Mouse (Mus musculus): ENCODE measurements around the gene Gpr146. TPM values are rescaled to one million over a fixed set of nuclear protein-coding genes. Genes with fewer than 3 reads are reported as not detected.

The Gpr146 gene
- total RNA-seq, 1 experiment from 2014 or later, result 5.4 TPM

DNA sequence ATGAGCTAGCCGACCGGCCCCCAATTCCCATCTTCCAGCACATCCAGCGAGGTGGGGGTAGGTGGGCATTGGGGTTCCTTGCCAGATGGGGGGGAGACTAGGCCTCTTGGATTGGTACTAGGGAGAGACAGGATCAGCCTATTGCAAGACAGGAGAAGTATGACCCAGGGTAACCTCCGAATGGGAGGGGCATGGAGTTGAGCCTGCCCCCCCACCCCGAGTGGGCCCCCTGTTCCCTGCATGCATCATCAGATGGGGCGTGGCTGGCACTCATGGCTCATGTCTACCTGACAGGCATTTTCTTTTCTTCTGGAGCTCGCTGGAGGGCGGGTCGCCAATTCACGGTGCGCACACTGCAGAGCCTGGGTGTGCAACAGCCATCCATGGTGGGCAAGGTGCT lies 23.6 kb upstream of the Gpr146 start:
- no peak for ATAC-seq (replicated peaks; ENCODE audit: low read depth, poor library complexity, severe bottlenecking)

DNA sequence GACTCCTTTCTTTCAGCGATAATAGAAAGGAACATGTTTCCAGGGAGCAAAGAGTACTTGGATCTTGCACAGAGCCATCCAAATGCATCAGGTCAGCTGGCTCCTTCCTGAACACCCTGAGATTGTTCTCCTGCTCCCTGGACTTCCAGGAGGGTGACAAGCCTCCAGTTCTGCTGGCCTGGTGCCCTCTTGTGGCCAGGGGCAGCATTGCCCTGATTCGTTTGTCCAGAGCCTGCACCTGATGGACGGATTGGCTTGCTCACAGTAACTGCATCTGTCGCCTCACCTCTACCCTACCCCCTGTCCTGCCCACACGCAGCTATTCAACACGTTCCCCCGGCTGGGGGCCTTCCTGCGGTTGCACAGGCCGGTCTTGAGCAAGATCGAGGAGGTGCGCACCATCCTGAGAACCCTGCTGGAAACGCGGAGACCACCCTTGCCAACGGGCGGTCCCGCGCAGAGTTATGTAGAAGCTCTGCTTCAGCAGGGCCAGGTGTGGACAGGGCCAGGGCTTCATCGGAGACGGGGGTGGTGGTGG lies 22.2 kb upstream of the Gpr146 start:
- peak; percentile 70 for ATAC-seq (replicated peaks; ENCODE audit: low read depth, poor library complexity, severe bottlenecking)

DNA sequence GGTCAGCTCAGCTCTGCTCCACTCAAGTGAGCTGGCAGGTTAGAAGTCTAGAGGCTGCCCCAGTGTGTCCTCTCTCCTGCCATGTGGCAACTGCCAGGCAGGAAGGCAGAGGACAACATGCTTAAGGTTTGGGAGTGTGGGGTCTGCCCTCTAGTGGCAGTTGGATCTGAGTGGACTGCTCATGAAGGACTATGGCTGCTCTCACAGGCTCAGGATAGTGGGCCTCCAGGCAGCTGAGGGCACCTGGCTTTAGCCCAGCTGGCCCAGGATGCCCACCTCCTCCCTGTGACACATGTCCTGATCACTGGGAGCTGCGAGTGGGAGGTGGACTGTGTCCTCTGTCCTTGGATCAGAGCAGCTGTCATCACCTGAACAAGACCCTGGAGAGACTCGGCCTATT lies 18.8 kb upstream of the Gpr146 start:
- peak; percentile 72 for ATAC-seq (replicated peaks; ENCODE audit: low read depth, poor library complexity, severe bottlenecking)

GRCm38 (mm10) chr5:139359244-139359643 lies 18.3 kb upstream of the Gpr146 start:
- no peak for ATAC-seq (replicated peaks; ENCODE audit: low read depth, poor library complexity, severe bottlenecking)

DNA sequence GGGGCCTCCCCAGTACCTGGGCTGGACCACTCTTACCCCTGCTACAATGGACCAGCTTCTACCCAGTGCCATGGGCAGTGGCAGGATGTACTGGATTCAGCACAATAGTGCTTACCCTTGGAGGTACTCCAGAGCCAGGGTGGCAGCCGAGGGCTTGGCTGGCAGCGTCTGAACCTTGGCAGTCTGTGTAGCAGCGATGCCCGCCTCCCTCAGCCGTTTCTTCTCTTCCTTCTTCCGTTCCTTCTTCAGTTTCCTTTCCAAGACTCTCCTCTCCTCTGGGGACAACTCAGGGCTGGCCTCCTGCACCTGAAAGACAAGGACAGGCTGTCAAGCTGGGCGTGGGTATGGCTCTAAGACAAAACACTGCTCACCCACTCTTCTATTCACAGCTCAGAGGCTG lies 13.6 kb upstream of the Gpr146 start:
- ATAC-seq (replicated peaks; ENCODE audit: low read depth, poor library complexity, severe bottlenecking), result no peak

DNA sequence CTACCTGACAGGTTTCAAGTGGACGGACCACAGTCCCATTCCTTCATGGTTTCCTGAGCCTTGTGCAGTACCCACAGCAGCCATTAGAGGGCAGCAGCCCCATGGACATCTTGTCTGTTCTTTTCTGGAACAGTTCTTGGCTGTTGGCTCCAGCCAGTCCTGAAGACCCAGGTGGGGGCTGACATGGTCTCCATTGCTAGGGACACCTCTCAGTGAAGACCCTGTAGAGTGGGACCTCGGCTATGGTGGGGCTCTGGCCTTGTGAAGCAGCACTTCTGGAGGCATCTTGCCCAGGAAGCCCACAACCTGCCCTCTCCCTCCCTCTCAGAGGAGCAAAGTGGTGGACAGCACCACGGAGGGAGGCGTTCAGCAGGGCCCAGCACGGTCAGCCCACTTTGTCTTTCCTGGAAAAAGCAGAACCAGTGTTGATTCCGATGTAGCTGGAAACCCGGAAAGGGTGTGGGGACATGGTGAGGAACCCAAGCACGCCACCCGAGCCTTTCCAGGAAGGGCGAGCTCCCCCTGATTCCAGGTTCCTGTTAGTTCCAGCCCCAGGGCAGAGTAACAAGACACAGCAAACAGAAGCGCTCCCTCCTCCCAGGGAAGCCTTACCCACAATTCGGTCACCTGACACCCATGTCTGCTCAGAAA lies 13.1 kb upstream of the Gpr146 start:
- ATAC-seq (replicated peaks; ENCODE audit: low read depth, poor library complexity, severe bottlenecking), result peak; percentile 67

GRCm38 (mm10) chr5:139364911-139365571 lies 12.5 kb upstream of the Gpr146 start:
- no peak for ATAC-seq (replicated peaks; ENCODE audit: low read depth, poor library complexity, severe bottlenecking)

DNA sequence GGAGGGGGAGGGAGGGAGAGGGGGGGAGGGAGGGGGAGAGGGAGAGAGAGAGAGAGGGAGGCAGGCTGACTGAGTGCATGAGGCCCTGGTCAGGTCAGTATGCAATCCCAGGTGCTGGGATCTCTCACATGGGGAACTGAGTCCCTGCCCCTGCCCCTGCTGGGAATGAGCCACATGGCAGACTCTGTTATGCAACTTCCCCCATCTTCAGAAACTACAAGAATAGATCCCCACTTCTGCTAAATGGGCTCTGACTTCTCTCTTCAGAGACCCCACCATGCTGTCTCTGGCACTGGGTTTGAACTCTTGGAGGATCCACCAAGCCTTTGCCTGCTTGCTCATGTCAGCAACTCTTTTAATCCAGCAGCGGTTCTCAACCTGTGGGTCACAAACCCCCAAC lies 11.7 kb upstream of the Gpr146 start:
- peak; percentile 43 for ATAC-seq (replicated peaks; ENCODE audit: low read depth, poor library complexity, severe bottlenecking)

DNA sequence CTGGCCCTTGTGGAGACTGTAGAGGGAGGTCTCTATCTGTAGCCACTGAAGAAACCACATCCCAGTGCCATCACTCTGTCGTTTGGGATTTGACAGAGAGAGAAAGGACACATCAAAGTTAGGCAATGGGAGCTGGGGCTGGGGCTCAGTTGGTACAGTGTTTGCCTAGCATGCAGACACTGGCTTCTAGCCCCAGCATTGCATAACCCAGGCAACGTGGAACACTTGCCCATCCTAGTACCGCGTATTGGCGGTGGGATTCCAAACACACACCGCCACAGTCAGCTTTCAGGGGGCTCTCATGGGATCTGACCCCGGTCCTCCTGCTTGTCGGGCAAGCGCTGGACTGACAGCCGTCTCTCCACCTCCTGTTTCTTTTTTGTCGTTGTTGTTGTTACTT lies 11.0 kb upstream of the Gpr146 start:
- ATAC-seq (replicated peaks; ENCODE audit: low read depth, poor library complexity, severe bottlenecking), result peak; percentile 34; the same call in 1 of the 2 replicates

DNA sequence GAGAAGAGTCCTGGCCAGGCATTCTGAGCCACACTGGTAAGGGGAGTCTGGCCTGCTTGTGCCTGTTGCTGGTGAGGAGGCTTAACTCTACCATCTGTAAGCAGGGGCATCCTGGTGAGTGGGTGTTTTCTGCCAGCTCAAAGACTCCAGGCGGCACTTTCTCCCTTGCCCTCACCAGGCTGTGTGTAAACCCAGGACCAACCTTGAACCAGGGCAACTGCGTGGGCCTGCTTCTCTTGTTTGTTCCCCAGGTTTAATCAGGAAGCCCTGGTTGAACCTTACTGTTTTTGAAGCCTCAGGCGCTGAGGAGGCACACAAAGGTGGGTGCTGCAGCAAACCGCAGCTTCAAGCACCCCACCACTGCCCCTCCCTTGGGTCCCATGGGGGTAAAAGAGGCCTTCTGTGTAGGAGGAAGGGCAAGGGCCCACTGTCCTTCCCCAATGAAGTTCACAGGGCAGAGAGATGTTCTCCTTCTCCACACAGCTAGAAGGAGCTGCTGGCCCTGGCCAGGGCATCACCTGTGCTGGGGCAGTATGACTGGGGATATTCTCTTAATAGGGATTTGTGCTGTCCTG lies 9.5 kb upstream of the Gpr146 start:
- no peak for ATAC-seq (replicated peaks; ENCODE audit: low read depth, poor library complexity, severe bottlenecking)

- no peak for ATAC-seq (replicated peaks; ENCODE audit: low read depth, poor library complexity, severe bottlenecking)
Observed at GRCm38 (mm10) chr5:139368638-139369320, 8.7 kb upstream of the Gpr146 start.

GRCm38 (mm10) chr5:139370336-139370735 lies 7.2 kb upstream of the Gpr146 start:
- no peak for ATAC-seq (replicated peaks; ENCODE audit: low read depth, poor library complexity, severe bottlenecking)

DNA sequence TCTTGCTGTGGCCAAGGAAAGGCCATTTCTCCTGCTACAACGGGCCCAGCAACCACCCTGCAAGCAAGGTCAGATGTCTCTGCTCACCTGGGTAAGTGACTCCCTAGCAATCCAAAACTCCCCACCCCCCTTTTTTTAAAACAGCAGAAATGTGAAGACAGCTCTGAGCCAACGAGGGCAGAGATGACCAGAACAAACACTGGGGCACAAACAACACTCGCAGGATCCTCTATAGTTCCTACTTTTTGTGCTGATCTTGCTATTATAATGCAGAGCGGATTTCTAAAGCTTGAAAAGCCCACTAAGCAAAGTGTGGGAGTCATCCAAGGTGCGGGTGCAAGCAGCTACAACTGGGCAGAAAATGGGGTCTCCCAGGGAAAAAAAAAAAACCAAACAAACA lies 6.4 kb upstream of the Gpr146 start:
- ATAC-seq (replicated peaks; ENCODE audit: low read depth, poor library complexity, severe bottlenecking), result no peak

GRCm38 (mm10) chr5:139371631-139372401 lies 5.7 kb upstream of the Gpr146 start:
- peak; percentile 93 for ATAC-seq (replicated peaks; ENCODE audit: low read depth, poor library complexity, severe bottlenecking)

- no peak for ATAC-seq (replicated peaks; ENCODE audit: low read depth, poor library complexity, severe bottlenecking)
Observed at GRCm38 (mm10) chr5:139373126-139373525, 4.4 kb upstream of the Gpr146 start.

GRCm38 (mm10) chr5:139373889-139374444 lies 3.5 kb upstream of the Gpr146 start:
- ATAC-seq (replicated peaks; ENCODE audit: low read depth, poor library complexity, severe bottlenecking), result no peak

DNA sequence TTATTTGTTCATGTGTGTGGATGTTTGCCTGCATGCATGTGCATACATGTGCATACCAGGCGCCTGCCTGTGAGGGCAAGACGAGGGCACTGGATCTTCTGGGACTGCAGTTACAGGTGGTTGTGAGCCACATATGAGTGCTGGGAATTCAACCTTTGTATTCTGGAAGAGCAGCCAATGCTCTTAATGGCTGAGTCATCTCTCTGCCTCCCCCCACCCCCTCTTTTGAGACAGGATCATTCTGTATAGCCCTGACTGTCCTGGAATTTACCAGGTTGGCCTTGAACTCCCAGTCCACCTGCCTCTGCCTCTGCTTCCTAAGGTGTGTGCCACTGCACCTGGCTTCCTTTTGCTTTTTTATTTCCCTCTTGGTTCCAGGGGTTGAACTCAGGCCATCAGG lies 2.7 kb upstream of the Gpr146 start:
- ATAC-seq (replicated peaks; ENCODE audit: low read depth, poor library complexity, severe bottlenecking), result no peak

GRCm38 (mm10) chr5:139378271-139378556 lies 717 bp downstream of the Gpr146 start:
- ATAC-seq (replicated peaks; ENCODE audit: low read depth, poor library complexity, severe bottlenecking), result no peak

DNA sequence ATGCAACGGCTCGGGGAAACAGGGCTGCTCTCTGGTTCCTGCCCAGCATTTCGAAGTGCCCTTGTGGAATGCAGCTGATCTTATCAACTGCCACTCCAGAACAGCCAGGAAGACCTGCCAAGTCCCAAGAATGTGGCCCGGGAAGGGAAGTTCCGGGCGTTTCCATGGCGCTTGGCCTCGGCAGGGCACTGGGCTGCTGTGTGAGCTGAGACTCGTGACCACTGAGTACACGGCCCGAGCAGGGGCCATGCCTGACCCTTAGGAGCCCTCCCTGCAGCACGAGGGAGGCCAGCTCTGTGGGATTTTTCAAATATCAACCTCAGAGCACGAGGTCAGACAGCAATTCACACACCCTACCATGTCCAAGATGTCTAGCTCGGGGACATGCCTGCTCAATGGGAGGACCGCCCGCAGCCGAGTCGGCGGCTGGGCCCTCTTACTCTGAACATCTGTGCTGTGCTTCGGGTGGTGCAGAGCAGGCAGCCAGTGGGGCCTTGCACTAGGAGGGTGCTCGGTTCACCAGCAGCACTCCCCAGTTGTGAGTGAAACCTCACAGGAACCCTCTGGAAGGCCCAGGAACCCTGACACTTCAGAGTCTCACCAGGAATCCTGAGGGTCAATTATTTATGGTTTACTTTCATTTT lies 1.6 kb downstream of the Gpr146 start:
- ATAC-seq (replicated peaks; ENCODE audit: low read depth, poor library complexity, severe bottlenecking), result no peak
